ENCODE assay signal across 22 mouse cellular contexts in the genomic region with DNA sequence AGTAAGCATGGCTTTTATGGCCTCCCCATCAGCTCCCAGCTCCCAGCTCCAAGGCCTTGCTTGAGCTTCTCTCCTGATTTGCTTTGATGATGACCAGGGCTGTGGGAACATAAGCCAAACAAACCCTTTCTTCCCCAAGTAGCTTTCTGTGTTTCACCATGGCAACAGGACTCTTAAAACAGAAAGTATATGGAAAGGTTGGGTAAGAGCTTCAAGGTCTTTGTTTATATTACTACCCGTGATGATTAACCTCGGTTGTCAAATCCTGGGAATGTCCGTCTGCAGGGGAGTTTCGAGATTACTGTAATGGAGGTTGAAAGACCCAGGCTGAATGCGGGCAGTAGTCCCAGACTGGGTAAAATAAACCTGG. TPM values are rescaled to one million over a fixed set of nuclear protein-coding genes. Genes with fewer than 3 reads are reported as not detected.
A peak's percentile ranks its signal among the peaks of the same experiment; 100 is the strongest.
DNase-seq lines count a peak whose midpoint lies in the region; ATAC-seq and TF ChIP-seq lines count a peak whose summit lies in the region.
"Had no signal": no experiment of that assay in that cellular context is flagged by ENCODE, and none has a peak within 500 bp of the region (broad histone marks: within the 10 kb centered on the region; RNA-seq: fewer than 3 reads in every experiment).

No protein-coding gene starts in this region.

- TF ChIP-seq EP300 in lung, postnatal 0 days (IDR thresholded peaks at IDR 0.05), result no peak

- no peak overlapping the region for H3K27ac ChIP-seq in lung, postnatal 0 days (ENCODE audit: low read length)
- no peak overlapping the region for H3K27ac ChIP-seq in intestine, postnatal 0 days (ENCODE audit: low read depth, low read length)
- H3K27ac ChIP-seq: heart, embryonic 15.5 days; hindbrain, embryonic 13.5 days; left cerebral cortex, adult 2 months; limb, embryonic 15.5 days had no signal

- H3K9ac ChIP-seq in lung, postnatal 0 days (replicated peaks; ENCODE audit: low read depth), result no peak overlapping the region
- no peak overlapping the region for H3K9ac ChIP-seq in intestine, postnatal 0 days (ENCODE audit: low read depth, low read length)
- H3K9ac ChIP-seq: forebrain, postnatal 0 days; heart, embryonic 15.5 days; hindbrain, embryonic 13.5 days; limb, embryonic 15.5 days had no signal

- H3K9me3 ChIP-seq in lung, postnatal 0 days (ENCODE audit: low read length), result no peaks in the 10 kb centered on the region
- no peaks in the 10 kb centered on the region for H3K9me3 ChIP-seq in intestine, postnatal 0 days (ENCODE audit: control insufficient read depth)
- H3K9me3 ChIP-seq: heart, embryonic 15.5 days; hindbrain, embryonic 13.5 days; limb, embryonic 15.5 days had no signal

- 15% methylated on average over 5 of the region's 5 CpGs for WGBS in lung, postnatal 0 days
- 15% methylated on average over 5 of the region's 5 CpGs for WGBS in intestine, postnatal 0 days

- no peaks in the 10 kb centered on the region for H3K36me3 ChIP-seq in lung, postnatal 0 days (ENCODE audit: insufficient read depth, low read length)
- no peaks in the 10 kb centered on the region for H3K36me3 ChIP-seq in intestine, postnatal 0 days (ENCODE audit: control insufficient read depth, insufficient read depth)
- H3K36me3 ChIP-seq: heart, embryonic 15.5 days; hindbrain, embryonic 13.5 days; limb, embryonic 15.5 days had no signal

- H3K4me2 ChIP-seq in lung, postnatal 0 days (replicated peaks; ENCODE audit: low read depth, low read length), result no peak overlapping the region
- peak overlapping the region; percentile 25 for H3K4me2 ChIP-seq in intestine, postnatal 0 days (replicated peaks; ENCODE audit: low read depth)
- H3K4me2 ChIP-seq: heart, embryonic 15.5 days; hindbrain, embryonic 13.5 days; limb, embryonic 15.5 days had no signal

- H3K4me1 ChIP-seq in lung, postnatal 0 days (ENCODE audit: insufficient read depth, low read depth, low read length), result peaks cover 13% of the 10 kb centered on the region; the same call in 1 of the 2 replicates
- H3K4me1 ChIP-seq in intestine, postnatal 0 days (replicated peaks; ENCODE audit: control insufficient read depth, insufficient read depth, low read length), result no peaks in the 10 kb centered on the region
- H3K4me1 ChIP-seq: hindbrain, embryonic 13.5 days; limb, embryonic 15.5 days had no signal

- no peak for TF ChIP-seq CTCF in lung, postnatal 0 days (IDR thresholded peaks at IDR 0.05)
- TF ChIP-seq CTCF in intestine, postnatal 0 days (IDR thresholded peaks at IDR 0.05; ENCODE audit: low read depth), result no peak

- H3K27me3 ChIP-seq in lung, postnatal 0 days (replicated peaks; ENCODE audit: insufficient read depth, low read length), result no peaks in the 10 kb centered on the region
- no peaks in the 10 kb centered on the region for H3K27me3 ChIP-seq in intestine, postnatal 0 days (replicated peaks; ENCODE audit: control insufficient read depth, insufficient read depth, low read length)
- H3K27me3 ChIP-seq: heart, embryonic 15.5 days; limb, embryonic 15.5 days had no signal

- ATAC-seq in lung, postnatal 0 days, result peak; percentile 67
- ATAC-seq in intestine, postnatal 0 days, result peak; percentile 60
- ATAC-seq: forebrain, postnatal 0 days had no signal

- no peak overlapping the region for H3K4me3 ChIP-seq in lung, postnatal 0 days (ENCODE audit: low read depth, low read length)
- H3K4me3 ChIP-seq in intestine, postnatal 0 days (ENCODE audit: low read depth, low read length), result no peak overlapping the region
- H3K4me3 ChIP-seq: heart, embryonic 15.5 days; hindbrain, embryonic 13.5 days; left cerebral cortex, adult 2 months; limb, embryonic 15.5 days had no signal

- DNase-seq in lung, postnatal 0 days (ENCODE audit: low spot score), result peak; percentile 76
- DNase-seq in lung, postnatal 14 days, result no peak
- peak; percentile 38 for DNase-seq in fibroblast of lung, adult 2 months (ENCODE audit: low read depth)
- DNase-seq in yolk sac, embryonic 10.5 days (ENCODE audit: low spot score), result peak; percentile 69
- no peak for DNase-seq in embryo, embryonic 10.5 days (ENCODE audit: low spot score)
- no peak for DNase-seq in testis, postnatal 14 days (ENCODE audit: low spot score)
- DNase-seq: adrenal gland, postnatal 36 days; cerebellum, adult 9-10 months; forebrain, postnatal 0 days; gastrocnemius, postnatal 14 days; heart, adult 18-20 months; heart, postnatal 36 days; kidney, postnatal 36 days; left cerebral cortex, postnatal 4 days; lung, adult 18-20 months; lung, postnatal 36 days; thymus, postnatal 36 days had no signal

RNA-seq across cellular contexts. Expression of a gene that starts 6.2 kb away (rescaled TPM):
- polyA plus RNA-seq in lung, postnatal 0 days (2015; fragmentation: Nextera tagmentation; extraction: Ambion mirVana), result 22.1 and 25.7 TPM in 2 replicates
- 9.2 and 14.7 TPM in 2 replicates for polyA plus RNA-seq in intestine, postnatal 0 days (2015; fragmentation: Nextera tagmentation; extraction: Ambion mirVana)

Comparison
In these comparisons a context has a peak if more than half of its experiments do, and no peak if none do; other contexts are left out.
1. DNase-seq: peak in lung, postnatal 0 days (single experiment), fibroblast of lung, adult 2 months (single experiment) and yolk sac, embryonic 10.5 days (single experiment); none in lung, postnatal 14 days (single experiment), embryo, embryonic 10.5 days (single experiment) and testis, postnatal 14 days (single experiment).